Mouse (Mus musculus) activated CD4-positive, CD25-positive, alpha-beta regulatory T cell, adult 4 months (primary cell): ENCODE measurements around the gene St8sia1. TPM values are rescaled to one million over a fixed set of nuclear protein-coding genes. Genes with fewer than 3 reads are reported as not detected.

Experiments
- ATAC-seq: one replicate; pipeline ENCODE4 v1.8.0; 2017
- polyA plus RNA-seq, 2 experiments: library from polyadenylated mRNA; unstranded; fragments of 100-300 nt; shearing (Covaris generic); gene quantifications; one replicate each; pipeline ENCODE4 v1.2.1; 2017

Gene St8sia1
- polyA plus RNA-seq, 2 experiments from 2014 or later: 10.6 to 11.5 TPM

- ATAC-seq: no peak
Observed at GRCm38 (mm10) chr6:142944470-142944869, 19.8 kb downstream of the St8sia1 start.

GRCm38 (mm10) chr6:142943419-142943818 lies 20.8 kb downstream of the St8sia1 start:
- ATAC-seq: no peak

GRCm38 (mm10) chr6:142941596-142942381 lies 22.5 kb downstream of the St8sia1 start:
- peak; percentile 37 for ATAC-seq

GRCm38 (mm10) chr6:142941078-142941477 lies 23.2 kb downstream of the St8sia1 start:
- no peak for ATAC-seq

GRCm38 (mm10) chr6:142938549-142939345 lies 25.5 kb downstream of the St8sia1 start:
- no peak for ATAC-seq

GRCm38 (mm10) chr6:142938074-142938473 lies 26.2 kb downstream of the St8sia1 start:
- ATAC-seq: no peak

GRCm38 (mm10) chr6:142932582-142932981 lies 31.7 kb downstream of the St8sia1 start:
- ATAC-seq: peak; percentile 20

GRCm38 (mm10) chr6:142932144-142932543 lies 32.1 kb downstream of the St8sia1 start:
- ATAC-seq: peak; percentile 90

- ATAC-seq: no peak
Observed at GRCm38 (mm10) chr6:142928551-142929309, 35.5 kb downstream of the St8sia1 start.

GRCm38 (mm10) chr6:142926901-142927605 lies 37.2 kb downstream of the St8sia1 start:
- no peak for ATAC-seq

GRCm38 (mm10) chr6:142925921-142926320 lies 38.3 kb downstream of the St8sia1 start:
- ATAC-seq: no peak

GRCm38 (mm10) chr6:142925374-142925773 lies 38.9 kb downstream of the St8sia1 start:
- peak; percentile 21 for ATAC-seq

GRCm38 (mm10) chr6:142920901-142921300 lies 43.4 kb downstream of the St8sia1 start:
- ATAC-seq: no peak

GRCm38 (mm10) chr6:142918691-142919090 lies 45.6 kb downstream of the St8sia1 start:
- ATAC-seq: no peak

- ATAC-seq: peak; percentile 72
Observed at GRCm38 (mm10) chr6:142917471-142917901, 46.8 kb downstream of the St8sia1 start.

GRCm38 (mm10) chr6:142916271-142916941 lies 47.8 kb downstream of the St8sia1 start:
- no peak for ATAC-seq

GRCm38 (mm10) chr6:142915464-142915863 lies 48.8 kb downstream of the St8sia1 start:
- peak; percentile 71 for ATAC-seq

- ATAC-seq: no peak
Observed at GRCm38 (mm10) chr6:142914676-142915075, 49.6 kb downstream of the St8sia1 start.

GRCm38 (mm10) chr6:142911263-142911662 lies 53.0 kb downstream of the St8sia1 start:
- ATAC-seq: no peak

GRCm38 (mm10) chr6:142910721-142911120 lies 53.5 kb downstream of the St8sia1 start:
- no peak for ATAC-seq

GRCm38 (mm10) chr6:142909771-142910105 lies 54.5 kb downstream of the St8sia1 start:
- ATAC-seq: no peak
